Mouse (Mus musculus) ovary, postnatal 14 days (tissue): ENCODE results near the gene Tctn1.

Experiments
- DNase-seq: peaks from one replicate; pipeline ENCODE4 v3.0.0; 2022; ENCODE audit warnings: low spot score

Tctn1 gene

DNA sequence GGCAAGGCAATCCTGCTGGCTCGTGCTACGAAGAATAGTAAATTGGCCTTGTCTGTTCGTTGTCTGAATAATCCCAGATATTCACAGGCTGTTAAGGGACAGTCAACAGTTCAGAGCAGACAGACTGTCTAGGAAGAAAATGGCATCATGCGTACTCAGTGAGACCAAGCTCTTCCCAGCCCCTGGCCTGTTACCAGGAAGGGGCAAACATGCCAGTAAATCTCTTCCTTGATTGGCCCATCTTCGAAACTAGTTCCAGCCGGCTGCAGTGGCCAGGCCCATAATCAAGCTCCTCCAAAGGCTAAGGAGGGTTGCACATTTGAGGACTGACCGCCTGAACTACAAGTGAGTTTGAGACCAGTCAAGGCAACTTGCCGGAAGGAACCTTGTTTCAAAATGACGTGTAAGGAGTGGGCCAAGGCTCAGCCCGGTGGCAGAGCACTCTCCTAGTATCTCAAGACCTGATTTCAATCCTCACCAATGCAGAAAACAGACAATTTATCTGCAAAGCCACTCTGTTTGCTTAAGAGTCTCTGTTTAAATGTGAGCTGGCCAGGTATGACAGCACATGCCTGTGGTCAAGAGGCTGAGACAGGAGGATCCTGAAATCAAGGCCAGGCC lies 17.6 kb downstream of the Tctn1 start:
- no peak for DNase-seq

DNA sequence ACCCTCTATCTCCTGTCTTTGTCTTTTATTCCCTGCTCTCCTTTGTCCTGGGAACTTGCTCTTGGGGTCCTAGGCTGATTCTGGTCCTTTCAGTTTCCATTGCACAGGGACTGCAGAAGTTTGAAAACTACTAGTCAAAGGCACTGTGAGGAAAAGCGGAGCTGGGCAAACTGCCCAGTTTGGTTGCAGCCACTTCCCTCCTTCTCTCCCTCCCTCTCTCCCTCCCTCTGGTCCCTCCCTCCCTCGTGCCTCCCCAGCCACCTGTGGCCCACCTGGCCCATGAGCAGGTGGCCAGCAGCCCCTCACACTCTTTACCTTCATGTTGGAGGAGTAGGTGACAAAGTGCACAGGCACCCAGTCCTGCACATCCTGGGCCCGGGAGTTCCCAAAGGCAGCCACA lies 19.1 kb downstream of the Tctn1 start:
- no peak for DNase-seq

DNA sequence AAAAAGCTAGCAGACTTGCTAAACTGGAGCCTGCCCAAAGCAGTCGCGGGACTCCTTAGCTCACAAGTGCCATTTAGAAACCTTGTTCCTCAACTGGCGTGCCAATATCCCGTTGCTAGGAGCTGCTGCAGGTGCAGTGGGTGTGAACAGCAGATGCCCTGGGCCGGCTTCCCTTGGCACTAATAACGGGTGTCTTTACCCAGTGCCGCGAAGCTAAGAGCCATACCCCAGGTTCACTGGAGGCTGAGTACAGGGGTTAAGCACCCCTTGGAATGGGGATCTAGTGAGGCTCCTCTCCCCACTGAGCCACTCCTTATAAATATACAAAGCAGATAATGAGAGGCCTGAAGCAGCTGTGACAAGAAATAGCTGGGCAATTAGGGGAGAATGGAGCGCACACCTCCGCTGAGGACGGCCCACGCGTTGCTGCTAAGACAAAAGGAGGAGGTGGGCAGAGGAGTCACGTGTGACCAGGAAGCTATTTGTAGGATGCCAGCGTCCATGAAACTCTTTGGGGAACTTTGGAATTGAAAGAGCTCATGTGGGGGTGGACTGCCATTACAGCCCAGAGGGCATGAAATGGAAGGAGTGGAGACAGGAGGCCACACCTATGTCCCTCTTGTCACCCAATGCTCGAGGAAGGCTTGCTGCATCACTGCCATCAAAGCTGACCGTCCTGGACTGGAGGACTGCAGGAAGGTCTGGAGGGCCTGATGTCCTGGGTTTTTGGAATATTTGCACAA lies 20.3 kb downstream of the Tctn1 start:
- DNase-seq, result no peak

DNA sequence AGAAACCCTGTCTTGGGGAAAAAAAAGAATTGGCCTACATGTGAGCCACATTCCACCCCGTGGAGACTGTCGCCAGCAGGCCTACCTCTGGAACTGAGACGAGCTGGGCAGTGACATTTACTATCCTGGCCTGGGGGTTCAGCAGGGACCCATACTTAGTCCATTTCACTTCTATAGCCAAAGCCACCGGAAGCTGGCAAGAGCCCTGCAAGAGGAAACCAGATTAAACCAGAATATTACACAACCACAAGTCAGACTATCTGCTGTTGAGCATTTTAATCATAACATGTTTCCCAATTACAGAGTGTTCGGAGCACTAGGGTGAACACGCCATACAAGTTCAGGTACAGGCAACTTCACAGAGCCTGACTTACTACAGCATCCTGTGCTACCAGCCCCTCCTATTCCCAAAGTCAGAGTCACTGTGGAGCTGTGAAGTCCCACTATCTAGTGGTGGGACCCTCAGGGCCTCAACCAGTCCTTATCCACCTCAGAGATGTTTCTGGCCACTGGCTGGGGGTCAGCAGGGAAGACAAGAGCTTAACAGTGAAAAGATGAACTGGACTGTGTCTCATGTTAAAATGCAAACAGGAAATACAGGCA lies 21.6 kb downstream of the Tctn1 start:
- no peak for DNase-seq

DNA sequence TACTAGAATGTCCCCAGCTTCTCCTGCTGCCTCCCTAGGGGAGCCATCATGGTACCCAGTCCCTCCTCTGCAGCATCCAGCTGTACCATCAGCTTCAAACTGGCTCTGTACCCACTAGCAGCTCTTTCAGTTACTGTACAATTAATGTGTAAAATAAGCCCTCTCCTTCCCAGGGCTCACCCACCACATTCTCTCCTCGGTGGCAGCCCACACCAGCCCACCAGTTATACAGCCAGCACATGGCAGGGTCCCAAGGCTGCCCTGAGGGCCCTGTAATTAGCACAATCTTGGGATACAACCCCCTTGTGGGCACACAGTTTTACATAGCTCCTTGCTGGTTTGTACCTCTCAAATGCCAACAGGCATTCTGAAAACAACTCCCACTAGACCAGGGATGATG lies 23.3 kb downstream of the Tctn1 start:
- no peak for DNase-seq

DNA sequence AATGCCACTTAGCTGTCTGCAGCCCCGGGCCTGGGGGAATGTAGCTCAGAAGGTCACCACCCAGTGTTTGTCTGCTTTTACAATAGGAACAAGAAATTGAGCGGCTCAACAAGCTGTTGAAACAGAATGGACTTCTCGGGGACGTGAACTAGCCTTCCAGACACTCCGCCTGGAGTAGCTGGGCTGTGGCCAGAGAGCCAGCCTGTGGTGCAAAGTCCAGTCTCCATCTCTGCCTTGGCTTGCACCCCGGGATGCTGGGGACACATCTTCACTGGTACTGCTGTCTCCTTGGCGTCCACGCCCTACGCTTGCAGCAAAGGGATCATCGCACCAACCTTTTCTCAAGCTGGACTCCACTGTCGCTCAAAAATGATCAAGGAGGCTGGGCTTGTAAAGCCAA lies 23.7 kb downstream of the Tctn1 start:
- no peak for DNase-seq

DNA sequence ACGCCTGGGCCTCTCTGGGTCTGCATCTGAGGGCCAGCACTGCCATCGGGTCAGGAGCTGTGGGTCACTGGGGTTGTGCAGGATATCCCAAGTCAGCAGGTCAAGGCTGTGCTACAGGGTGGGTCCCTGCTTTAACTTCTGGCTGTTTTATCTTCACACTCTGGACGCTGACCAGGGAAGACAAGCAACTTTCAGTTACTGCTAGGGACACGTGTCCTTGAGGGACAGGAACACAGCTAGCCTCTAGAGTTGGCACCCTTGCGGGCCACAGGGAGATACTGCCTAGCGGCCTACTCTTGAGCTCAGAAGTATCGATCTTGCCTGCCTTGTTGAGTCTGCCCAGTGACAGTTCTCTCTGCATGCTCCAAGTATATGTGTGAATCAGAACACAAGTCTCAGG lies 24.6 kb downstream of the Tctn1 start:
- no peak for DNase-seq

DNA sequence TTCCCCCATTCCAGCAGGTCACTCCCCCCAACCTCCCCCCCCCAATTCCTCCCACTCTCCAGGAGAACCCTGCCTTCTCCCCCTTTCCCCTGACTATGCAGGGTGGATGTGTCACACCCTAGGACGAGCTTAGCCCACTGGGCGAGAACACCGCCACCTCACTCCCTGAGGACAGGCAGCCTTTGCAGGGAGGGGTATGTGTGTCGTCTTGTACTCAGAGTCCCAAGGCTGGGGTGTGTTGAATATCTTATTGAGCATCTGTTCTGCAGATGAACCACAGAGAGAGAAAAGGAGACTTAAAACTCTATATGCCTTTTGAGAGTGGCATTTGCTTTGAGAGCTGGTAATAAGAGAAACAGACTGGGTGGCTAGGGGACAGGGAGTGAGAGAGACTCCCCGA lies 27.1 kb downstream of the Tctn1 start:
- no peak for DNase-seq

DNA sequence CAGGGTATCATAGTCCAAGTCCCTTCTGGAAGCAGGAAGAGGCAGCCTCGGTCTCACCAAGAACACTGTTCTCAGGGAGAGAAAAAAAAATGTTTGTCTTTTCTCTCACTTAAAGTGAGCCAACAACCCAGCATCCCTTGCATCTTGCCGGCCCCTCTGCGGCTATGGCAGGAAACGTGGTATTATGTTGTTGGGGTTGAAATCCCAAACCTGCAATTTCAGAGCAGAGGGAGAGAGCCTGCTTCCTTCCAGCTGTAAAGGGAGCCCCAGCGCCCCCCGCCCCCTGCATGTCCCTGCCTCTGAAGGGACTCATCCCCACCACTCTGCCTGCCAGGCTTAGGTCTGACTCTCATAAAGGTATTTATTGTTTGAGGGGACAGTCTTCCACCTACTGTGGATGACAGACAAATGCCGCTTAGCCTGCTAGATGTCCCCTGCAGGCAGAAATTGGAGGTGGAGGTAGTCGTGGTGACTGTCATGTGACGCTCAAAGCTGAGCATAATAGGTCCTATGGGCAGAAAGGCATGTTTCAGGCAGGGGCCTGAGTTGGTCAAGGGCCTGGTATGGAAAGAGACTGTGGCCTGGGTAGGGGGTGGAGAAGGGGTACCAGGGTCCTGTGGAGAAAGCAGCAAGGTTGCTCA lies 28.9 kb downstream of the Tctn1 start:
- no peak for DNase-seq

DNA sequence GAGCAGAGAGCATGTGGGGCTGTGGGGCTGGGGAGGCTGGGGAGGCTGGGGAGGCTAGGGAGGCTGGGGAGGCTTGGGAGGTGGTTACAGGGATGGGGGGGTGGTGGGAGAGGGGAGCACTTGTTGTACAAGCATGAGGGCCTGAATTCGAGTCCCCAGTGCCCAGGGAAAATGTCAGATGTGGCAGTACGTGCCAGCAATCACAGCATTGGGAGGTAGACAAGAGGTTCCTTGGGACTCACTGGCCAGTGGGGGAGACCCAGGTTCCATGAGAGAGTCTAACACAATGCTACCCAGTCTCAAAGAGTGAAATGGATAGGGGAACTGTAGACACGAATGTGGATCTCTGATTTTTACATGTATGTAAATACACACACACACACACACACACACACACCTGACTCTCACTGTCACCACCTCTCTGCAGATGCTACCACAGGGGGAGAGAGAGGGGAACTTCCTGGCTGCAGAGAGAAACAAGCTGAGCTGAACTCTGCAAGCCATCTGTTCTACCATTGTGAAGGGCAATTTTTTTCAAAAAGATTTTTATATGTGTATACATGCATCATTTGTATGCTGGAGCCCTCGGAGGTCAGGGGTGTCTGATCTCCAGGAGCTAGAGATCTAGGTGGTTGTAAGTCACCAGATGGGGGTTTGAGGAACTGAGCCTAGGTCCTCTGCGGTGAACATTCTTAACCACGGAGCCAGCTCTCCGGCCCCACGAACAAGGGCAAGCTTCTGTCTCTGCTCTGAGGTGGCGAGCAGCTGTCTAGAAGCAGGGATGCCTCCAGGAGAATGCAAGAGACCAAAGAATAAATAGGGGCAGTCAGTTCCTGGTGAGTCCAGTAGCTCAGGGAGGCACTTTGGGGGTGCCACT lies 29.7 kb downstream of the Tctn1 start:
- DNase-seq, result no peak

DNA sequence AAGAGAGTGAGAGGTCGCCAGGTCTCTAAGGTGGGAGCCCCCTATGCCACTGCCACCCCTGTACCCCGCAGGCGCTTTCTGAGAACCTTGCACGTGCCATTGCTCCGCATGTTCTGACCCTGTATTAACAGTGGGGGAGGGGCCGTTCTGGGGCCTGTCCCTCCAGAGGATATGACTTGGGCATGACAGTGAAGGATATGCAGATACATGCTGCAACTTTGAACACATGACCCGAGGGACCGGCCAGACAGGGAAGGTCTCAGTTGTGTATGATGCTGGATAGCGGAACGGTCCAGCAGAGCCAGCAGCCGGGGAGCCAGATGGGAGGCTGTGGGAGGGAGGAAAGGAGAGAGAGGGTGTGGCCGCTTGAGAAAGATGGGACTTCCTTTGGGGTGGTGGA lies 30.6 kb downstream of the Tctn1 start:
- no peak for DNase-seq

DNA sequence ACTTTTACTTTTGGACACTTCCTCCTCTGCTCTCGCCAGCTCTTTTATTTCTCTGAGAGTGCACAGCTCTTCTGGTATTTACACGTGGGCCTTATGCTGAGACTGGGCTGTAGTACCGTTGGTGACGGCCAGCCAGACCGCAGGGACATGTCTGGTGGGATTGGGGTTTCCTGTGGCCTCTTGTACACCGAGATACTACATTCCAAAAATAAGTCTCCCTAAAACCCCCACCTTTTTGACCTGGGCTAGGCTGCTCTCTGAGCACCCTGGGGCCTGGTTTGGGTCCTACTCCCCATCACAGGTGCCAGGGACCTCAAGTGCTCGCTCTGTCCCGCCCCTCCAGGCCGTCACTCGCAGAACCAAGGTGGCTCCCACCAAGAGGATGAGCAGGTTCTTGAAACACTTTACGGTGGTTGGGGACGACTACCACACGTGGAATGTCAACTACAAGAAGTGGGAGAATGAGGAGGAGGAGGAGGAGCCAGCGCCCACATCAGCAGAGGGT lies 31.1 kb downstream of the Tctn1 start:
- DNase-seq, result no peak

DNA sequence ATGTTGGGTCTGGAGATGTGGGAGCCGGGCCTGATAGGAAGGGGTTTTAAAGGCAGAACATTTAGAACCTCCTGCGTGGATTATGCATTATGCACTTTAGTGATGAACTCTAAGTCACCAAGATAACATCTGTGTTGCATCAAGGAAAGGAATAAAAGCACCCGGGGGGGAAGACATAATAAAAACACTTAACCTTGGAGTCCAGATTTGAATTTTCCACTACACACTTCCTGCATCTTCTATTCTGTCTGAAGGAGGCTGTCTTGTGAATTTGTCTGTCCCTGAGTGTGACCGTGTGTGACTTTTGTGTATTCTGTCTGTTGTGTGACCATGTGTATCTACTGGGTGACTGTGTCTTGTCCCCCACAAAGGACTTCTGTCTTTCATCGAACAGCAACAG lies 32.3 kb downstream of the Tctn1 start:
- no peak for DNase-seq

DNA sequence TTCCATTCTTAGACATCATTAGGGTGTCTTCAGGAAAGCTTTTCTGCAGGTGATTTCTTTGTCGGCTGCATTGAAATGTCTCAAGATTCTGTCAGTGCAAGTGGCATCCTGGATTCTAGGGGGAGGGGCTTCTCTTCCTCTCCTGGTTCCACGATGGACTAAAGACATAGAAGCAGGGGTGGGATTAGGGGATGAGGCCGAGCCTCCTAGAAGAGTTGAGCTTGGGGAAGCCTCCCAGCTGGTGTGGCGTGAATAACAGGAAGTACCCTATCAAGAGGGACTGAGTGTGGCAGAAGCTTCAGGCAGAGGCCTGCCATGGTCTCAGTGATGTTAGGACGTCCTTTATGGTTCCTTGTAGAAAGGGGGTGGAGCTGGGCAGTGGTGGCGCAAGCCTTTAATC lies 32.8 kb downstream of the Tctn1 start:
- no peak for DNase-seq

DNA sequence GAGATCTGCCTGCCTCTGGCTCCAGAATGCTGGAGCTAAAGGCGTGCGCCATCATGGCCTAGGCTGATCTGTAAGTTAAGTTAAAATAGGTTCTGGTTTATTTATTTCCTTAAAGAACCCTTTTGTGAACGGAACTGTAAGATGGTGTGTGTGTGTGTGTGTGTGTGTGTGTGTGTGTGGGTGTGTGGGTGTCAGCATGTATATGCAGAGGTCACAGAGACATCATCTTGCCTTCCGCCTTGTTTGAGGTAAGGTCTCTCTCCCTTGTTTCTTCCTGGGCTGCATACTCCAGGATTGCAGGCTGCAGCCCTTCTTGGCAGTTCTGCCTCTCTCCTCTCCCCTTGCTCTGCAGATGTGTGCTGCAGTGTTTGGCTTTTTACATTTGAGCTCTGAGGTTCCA lies 33.4 kb downstream of the Tctn1 start:
- DNase-seq, result no peak

DNA sequence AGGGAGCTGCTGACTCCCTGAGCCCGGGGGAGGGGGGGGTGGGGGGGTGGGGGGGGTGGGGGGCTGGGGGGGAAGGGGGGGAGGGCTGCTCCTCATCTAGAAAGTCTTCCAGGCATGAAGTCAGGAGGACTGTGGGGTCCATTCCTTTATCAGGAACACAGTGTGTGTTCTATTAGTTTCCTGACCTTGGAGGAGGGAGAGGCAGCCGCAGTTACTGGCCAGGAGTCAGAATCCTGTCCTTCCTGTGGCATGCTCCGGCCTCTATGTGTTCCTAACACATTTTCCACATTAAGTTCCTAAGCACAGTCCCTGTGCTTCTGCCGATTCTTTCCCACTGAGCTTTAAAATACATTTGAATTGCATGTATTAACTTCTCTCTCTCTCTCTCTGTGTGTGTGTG lies 35.5 kb downstream of the Tctn1 start:
- DNase-seq, result no peak

DNA sequence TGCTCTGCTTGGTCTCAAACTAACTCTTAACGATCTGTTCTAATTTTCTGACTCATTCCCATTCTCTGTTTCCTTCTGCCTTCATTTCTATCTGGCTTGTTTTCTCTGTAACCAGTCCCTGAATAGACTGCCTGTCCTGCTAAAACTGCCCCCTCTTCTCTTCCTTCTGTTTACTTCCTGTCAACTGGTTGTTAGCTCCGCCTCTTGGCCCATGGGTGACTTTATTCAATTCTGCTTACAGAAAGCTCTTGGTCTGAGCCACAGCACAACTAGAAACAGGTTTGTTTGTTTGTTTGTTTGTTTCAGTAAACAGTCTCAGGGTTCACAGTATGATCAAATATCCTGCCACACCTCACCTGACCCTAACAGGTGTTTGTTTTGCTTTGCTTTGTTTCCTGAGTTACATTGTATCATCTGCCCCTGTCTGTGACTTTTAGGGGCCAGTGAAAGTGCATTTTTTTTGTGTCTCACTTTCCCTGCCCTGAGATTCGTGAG lies 35.9 kb downstream of the Tctn1 start:
- no peak for DNase-seq

DNA sequence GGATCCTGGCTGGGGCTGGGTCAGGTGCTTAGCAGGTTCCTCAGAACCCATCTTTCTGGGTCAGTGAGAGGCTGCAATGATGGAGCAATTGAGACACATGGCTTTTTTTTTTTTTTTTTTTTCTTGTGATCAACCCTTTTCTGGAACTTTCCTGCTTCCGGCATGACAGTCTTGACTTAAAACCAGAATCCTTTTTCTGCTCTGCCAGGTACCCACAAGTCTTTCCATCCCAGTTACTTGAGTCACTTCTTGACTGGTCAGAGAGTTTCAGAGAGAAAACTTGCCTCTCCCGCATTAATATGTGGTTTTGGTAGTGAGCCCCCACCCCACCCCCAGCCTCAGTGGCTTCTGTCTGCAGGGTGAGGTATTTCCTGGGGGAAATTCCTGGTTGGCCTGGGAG lies 40.0 kb downstream of the Tctn1 start:
- no peak for DNase-seq

DNA sequence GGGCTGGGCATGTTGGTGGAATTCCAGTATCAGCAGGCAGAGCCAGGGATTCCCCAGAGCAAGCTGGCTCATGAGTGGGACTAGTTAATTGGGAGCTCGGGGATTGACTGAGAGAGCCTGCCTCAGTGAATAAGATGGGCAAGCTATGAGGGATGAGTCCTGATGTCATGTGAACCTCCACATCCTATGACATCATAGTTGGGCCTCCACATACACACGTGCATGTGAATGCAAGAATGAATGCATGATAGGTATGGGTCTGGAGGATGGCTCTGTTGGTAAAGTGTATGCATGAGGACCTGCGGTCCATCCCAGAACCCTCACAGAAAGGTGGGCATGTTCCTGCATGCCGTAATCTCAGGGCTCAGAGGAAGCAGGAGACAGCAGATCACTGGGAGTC lies 43.2 kb downstream of the Tctn1 start:
- DNase-seq, result no peak

DNA sequence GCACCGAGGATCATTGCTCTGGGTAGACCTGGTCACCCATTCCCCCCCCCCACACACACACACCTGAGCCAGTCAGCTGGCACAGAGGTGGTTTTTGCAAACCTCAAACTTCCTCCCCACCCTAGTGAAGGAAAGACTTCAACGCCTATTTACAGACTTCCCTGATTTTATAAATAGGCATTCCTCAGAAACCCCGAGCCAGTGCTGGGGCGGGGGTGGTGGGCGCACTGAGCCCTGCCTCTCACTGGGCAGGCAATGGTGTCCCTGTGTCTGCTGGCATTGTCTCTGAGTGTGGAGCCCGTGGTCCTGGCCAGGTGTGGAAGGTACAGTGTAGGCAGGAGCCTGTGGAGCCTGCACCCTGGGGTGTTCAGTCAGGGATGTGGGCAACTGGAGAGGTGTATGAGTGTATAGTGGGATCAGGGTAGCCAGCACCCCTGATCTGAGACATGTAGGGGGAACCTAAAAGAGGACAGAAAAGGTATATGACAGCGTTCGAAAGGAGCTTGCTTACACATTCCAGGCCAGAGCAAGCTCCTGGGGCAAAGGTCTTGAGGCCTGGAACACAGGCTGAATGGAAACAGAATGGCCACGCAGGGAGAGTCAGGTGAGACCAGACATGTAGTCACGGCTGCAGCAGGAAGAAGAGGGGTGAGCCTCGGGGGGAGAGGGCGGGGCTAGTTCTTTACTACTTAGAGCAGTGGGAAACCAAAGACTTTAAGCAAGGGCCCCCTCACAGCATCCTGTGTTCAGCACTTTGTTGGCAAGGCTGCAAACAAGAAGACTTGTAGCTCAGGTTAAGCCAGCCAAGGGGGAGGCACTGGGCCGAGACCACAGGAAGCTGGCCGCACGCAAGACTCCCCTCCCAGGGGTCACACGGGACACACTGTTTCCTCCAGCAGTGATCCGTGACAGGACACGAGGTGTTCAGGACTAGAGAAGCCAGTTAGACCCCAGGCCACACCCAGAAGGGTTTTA lies 44.3 kb downstream of the Tctn1 start:
- no peak for DNase-seq

DNA sequence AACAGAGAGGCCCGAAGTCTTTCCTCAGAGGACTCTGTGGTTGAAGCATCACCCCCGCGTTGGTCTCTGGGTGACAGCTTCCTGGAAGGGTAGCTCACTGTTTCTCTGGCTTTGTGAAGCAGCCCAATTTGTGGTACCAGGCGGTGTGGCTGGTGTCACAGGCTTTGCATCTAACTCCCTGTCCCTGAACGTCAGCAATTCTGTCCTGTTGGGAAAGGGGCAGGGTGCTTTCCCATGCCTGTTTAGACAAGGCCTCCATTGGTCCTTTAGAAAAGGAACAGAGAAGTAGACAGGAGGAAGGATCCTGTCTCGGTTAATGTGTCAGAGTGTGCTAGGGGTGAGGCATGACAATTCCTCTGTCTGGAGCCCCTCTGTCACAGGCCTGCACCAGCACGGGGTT lies 45.3 kb downstream of the Tctn1 start:
- no peak for DNase-seq
